Mouse (Mus musculus): ENCODE results near the gene Ankrd27. TPM values are rescaled to one million over a fixed set of nuclear protein-coding genes. Genes with fewer than 3 reads are reported as not detected.
A peak's percentile ranks its signal among the peaks of the same experiment; 100 is the strongest.

Gene Ankrd27
- polyA plus RNA-seq, 1 experiment: 20.7 TPM

GRCm38 (mm10) chr7:35579849-35580248, 6.2 kb upstream of the Ankrd27 start:
- WGBS: 49% methylated on average over 4 of the region's 4 CpGs
- H3K4me3 ChIP-seq (replicated peaks; ENCODE audit: control insufficient read depth, low read depth, low read length): no peak overlapping the region
- TF ChIP-seq POLR2A (IDR thresholded peaks at IDR 0.05; ENCODE audit: borderline replicate concordance, control insufficient read depth, low read depth, low read length) (no peak), CTCF (IDR thresholded peaks at IDR 0.05; ENCODE audit: control insufficient read depth, insufficient read depth, low read length) (peak; percentile 82)

DNA sequence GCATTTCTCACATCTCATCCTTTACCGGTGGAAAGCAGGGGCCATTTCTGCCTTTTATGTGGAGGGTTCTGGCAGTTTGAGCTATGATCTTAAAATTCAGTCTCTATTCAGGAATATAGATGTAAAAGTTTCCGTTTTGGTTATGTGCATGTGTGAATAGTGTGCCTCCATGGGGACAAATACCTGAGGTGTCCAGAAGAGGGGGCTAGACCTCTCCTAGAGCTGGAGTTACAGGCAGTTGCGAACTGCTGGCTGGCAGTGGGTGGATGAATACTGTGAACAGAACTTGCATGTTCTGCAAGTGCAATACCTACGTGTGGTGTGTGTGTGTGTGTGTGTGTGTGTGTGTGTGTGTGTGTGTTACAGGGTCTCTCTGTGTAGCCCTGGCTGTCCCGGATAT, 3.3 kb upstream of the Ankrd27 start:
- WGBS: 55% methylated on average over 5 of the region's 5 CpGs
- H3K4me3 ChIP-seq (replicated peaks; ENCODE audit: control insufficient read depth, low read depth, low read length): no peak overlapping the region

More at GRCm38 (mm10) chr7:35579849-35580248, 6.2 kb upstream of the Ankrd27 start:
- Histone ChIP-seq H3K4me1 (ENCODE audit: control insufficient read depth, insufficient read depth, low read length) (no peaks in the 10 kb centered on the region), H3K27ac (ENCODE audit: control insufficient read depth, insufficient read depth, low read depth, low read length, poor library complexity) (no peak overlapping the region)

GRCm38 (mm10) chr7:35583476-35584025, 2.5 kb upstream of the Ankrd27 start:
- no peak overlapping the region for H3K27ac ChIP-seq (ENCODE audit: control insufficient read depth, insufficient read depth, low read depth, low read length, poor library complexity)
- no peak for TF ChIP-seq CTCF (IDR thresholded peaks at IDR 0.05; ENCODE audit: control insufficient read depth, insufficient read depth, low read length)
- no peak for TF ChIP-seq POLR2A (IDR thresholded peaks at IDR 0.05; ENCODE audit: borderline replicate concordance, control insufficient read depth, low read depth, low read length)
- H3K4me1 ChIP-seq (ENCODE audit: control insufficient read depth, insufficient read depth, low read length): no peaks in the 10 kb centered on the region; the same call in none of the 2 replicates
- no peak overlapping the region for H3K4me3 ChIP-seq (replicated peaks; ENCODE audit: control insufficient read depth, low read depth, low read length)
- WGBS: 54% methylated on average over 11 of the region's 11 CpGs

More for the DNA sequence above, 3.3 kb upstream of the Ankrd27 start:
- H3K4me1 ChIP-seq (ENCODE audit: control insufficient read depth, insufficient read depth, low read length): no peaks in the 10 kb centered on the region; the same call in none of the 2 replicates
- TF ChIP-seq CTCF (IDR thresholded peaks at IDR 0.05; ENCODE audit: control insufficient read depth, insufficient read depth, low read length) (peak; percentile 43), POLR2A (IDR thresholded peaks at IDR 0.05; ENCODE audit: borderline replicate concordance, control insufficient read depth, low read depth, low read length) (no peak)
- H3K27ac ChIP-seq (ENCODE audit: control insufficient read depth, insufficient read depth, low read depth, low read length, poor library complexity): no peak overlapping the region

DNA sequence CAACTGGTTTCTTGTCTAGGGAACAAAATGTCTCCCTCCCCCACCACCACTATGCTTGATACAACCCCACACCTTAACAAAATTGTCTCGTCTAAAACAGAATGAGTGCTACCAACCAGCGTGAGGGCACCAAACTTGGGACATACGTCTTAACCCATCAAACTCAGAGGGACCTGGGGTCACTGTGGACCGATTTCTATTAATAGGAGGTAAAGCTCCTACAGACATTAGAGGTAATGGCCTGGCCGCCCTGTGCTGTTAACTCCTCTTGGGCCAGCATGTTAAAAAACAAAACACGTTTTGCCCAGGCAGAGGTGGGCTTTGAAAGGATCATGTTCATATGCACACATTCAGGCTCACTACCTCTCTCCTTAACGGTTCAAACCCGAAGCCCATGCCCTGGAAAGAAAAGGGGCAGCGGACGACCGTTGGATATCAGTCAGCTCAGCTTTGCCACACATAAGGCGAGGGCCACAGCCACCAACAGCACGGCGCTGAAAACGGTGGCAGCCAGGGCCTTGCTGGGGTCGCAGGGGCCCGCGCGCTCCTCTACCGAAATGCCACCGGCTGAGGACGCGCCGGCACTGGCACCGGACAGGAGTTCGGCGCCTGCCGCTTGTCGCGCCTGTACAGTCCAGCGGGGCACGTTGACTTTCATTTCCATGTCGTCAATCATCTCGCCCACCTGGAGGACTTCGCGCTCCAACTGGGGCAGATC, 1.8 kb upstream of the Ankrd27 start:
- TF ChIP-seq CTCF (IDR thresholded peaks at IDR 0.05; ENCODE audit: control insufficient read depth, insufficient read depth, low read length): no peak
- no peak for TF ChIP-seq POLR2A (IDR thresholded peaks at IDR 0.05; ENCODE audit: borderline replicate concordance, control insufficient read depth, low read depth, low read length)
- peak overlapping the region; percentile 67 for H3K4me3 ChIP-seq (replicated peaks; ENCODE audit: control insufficient read depth, low read depth, low read length)
- 8% methylated on average over 36 of the region's 36 CpGs for WGBS
- no peak overlapping the region for H3K27ac ChIP-seq (ENCODE audit: control insufficient read depth, insufficient read depth, low read depth, low read length, poor library complexity)
- H3K4me1 ChIP-seq (ENCODE audit: control insufficient read depth, insufficient read depth, low read length): no peaks in the 10 kb centered on the region; the same call in none of the 2 replicates

GRCm38 (mm10) chr7:35584786-35585190, 1.3 kb upstream of the Ankrd27 start:
- Histone ChIP-seq H3K4me3 (replicated peaks; ENCODE audit: control insufficient read depth, low read depth, low read length) (peak overlapping the region; percentile 68), H3K27ac (ENCODE audit: control insufficient read depth, insufficient read depth, low read depth, low read length, poor library complexity) (no peak overlapping the region), H3K4me1 (ENCODE audit: control insufficient read depth, insufficient read depth, low read length) (no peaks in the 10 kb centered on the region; the same call in none of the 2 replicates)
- no peak for TF ChIP-seq POLR2A (IDR thresholded peaks at IDR 0.05; ENCODE audit: borderline replicate concordance, control insufficient read depth, low read depth, low read length)
- no peak for TF ChIP-seq CTCF (IDR thresholded peaks at IDR 0.05; ENCODE audit: control insufficient read depth, insufficient read depth, low read length)
- WGBS: 1% methylated on average over 50 of the region's 50 CpGs

- H3K4me1 ChIP-seq (ENCODE audit: control insufficient read depth, insufficient read depth, low read length): no peaks in the 10 kb centered on the region; the same call in none of the 2 replicates
- H3K4me3 ChIP-seq (replicated peaks; ENCODE audit: control insufficient read depth, low read depth, low read length): peak within 1 kb of the TSS; percentile 94
- H3K27ac ChIP-seq (ENCODE audit: control insufficient read depth, insufficient read depth, low read depth, low read length, poor library complexity): peak within 1 kb of the TSS; percentile 40; the same call in 1 of the 2 replicates
- TF ChIP-seq CTCF (IDR thresholded peaks at IDR 0.05; ENCODE audit: control insufficient read depth, insufficient read depth, low read length): no peak
- no peak for TF ChIP-seq POLR2A (IDR thresholded peaks at IDR 0.05; ENCODE audit: borderline replicate concordance, control insufficient read depth, low read depth, low read length)
- WGBS: under 1% methylated on average over 45 of the region's 45 CpGs
These were observed 621 bp upstream of the Ankrd27 start, which contains the start of gene Rgs9bp for GRCm38 (mm10) chr7:35585191-35586054. Rgs9bp (minus strand) TSS chr7:35585582.

- no peaks in the 10 kb centered on the region; the same call in none of the 2 replicates for H3K4me1 ChIP-seq (ENCODE audit: control insufficient read depth, insufficient read depth, low read length)
- H3K27ac ChIP-seq (ENCODE audit: control insufficient read depth, insufficient read depth, low read depth, low read length, poor library complexity): no peak overlapping the region
These were observed 932 bp downstream of the Ankrd27 start for GRCm38 (mm10) chr7:35586906-35587445.

More at GRCm38 (mm10) chr7:35586906-35587445, 932 bp downstream of the Ankrd27 start:
- 28% methylated on average over 15 of the region's 15 CpGs for WGBS
- peak overlapping the region; percentile 94 for H3K4me3 ChIP-seq (replicated peaks; ENCODE audit: control insufficient read depth, low read depth, low read length)
- TF ChIP-seq CTCF (IDR thresholded peaks at IDR 0.05; ENCODE audit: control insufficient read depth, insufficient read depth, low read length): no peak
- TF ChIP-seq POLR2A (IDR thresholded peaks at IDR 0.05; ENCODE audit: borderline replicate concordance, control insufficient read depth, low read depth, low read length): no peak
